Mouse (Mus musculus): ENCODE measurements around the gene Rapgef1.
"Not testable (repeated sequence)": the region's sequence is repeated elsewhere in the genome, so short reads cannot be mapped to it uniquely, and the experiment has no call there.

The Rapgef1 gene

GRCm38 (mm10) chr2:29703104-29704081, 83.9 kb downstream of the Rapgef1 start:
- no peak for DNase-seq (ENCODE audit: low spot score)

GRCm38 (mm10) chr2:29705493-29705892, 86.0 kb downstream of the Rapgef1 start:
- DNase-seq (ENCODE audit: low spot score): no peak

GRCm38 (mm10) chr2:29706726-29707620, 87.5 kb downstream of the Rapgef1 start:
- no peak for DNase-seq (ENCODE audit: low spot score)

GRCm38 (mm10) chr2:29707731-29708130, 88.2 kb downstream of the Rapgef1 start:
- no peak for DNase-seq (ENCODE audit: low spot score)

GRCm38 (mm10) chr2:29708209-29708608, 88.7 kb downstream of the Rapgef1 start:
- DNase-seq (ENCODE audit: low spot score): not testable (repeated sequence)

- DNase-seq (ENCODE audit: low spot score): no peak
Measured at GRCm38 (mm10) chr2:29711038-29711437, 91.5 kb downstream of the Rapgef1 start.

DNA sequence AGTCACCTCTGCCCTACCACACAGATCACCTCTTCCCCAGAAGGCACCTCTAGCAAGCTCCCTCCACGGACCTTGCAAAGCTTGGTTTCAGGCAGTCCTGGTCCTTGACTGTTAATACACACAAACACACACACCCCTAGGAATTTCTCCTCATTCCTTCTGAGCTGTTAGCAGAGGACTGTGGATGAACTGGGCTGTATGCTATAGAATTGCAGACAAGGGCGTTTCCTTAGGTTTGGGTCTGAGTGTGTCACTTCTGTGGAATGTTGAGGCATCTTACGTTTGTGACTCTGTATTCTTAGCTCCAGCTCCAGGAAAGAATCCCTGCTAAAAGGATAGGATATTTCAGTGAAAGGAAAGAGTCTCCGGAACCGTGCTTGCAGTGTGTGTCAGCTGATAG, 92.4 kb downstream of the Rapgef1 start:
- DNase-seq (ENCODE audit: low spot score): no peak

- DNase-seq (ENCODE audit: low spot score): no peak
Measured at GRCm38 (mm10) chr2:29713501-29713900, 94.0 kb downstream of the Rapgef1 start.

DNA sequence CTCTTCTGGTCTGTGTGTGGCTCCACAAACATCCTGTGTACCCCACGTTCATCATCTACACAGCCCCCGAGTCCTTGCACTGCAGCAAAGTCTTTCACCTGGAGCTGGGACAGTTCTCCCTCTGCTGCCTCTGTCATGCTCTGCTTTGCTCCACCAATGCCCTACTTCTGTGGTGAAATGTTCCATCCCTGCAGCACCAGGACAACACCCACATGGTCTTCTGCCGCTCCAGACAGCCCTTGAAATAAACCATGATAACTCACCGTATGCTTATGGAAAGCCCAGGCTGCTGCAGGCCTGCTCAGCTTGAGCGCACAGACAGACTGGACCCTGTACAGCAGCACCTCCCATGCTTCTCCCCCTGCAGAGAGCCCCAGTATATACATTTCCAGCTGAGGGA, 94.6 kb downstream of the Rapgef1 start:
- no peak for DNase-seq (ENCODE audit: low spot score)

GRCm38 (mm10) chr2:29716143-29716542, 96.6 kb downstream of the Rapgef1 start:
- no peak for DNase-seq (ENCODE audit: low spot score)

- DNase-seq (ENCODE audit: low spot score): no peak
Measured at GRCm38 (mm10) chr2:29716691-29717090, 97.2 kb downstream of the Rapgef1 start.

DNA sequence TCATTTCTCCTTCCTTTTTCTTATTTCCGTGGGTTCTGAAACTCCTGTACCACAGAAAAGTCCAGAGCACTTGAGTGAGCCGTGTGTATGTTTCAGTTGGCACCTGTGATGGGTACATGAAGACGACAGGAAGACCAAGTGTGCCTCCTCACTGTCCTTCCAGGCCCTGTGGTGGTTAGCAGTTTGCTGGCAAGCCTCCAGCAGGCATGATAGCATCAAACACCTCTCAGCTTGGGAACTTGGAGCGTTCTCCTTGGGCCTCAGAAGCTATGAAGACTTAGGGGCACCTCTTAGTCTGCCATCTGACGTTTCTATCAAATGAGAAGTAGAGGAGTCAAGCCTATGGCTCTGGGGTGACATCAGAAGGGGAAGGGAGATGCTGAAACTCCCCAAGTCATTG, 99.1 kb downstream of the Rapgef1 start:
- no peak for DNase-seq (ENCODE audit: low spot score)

DNA sequence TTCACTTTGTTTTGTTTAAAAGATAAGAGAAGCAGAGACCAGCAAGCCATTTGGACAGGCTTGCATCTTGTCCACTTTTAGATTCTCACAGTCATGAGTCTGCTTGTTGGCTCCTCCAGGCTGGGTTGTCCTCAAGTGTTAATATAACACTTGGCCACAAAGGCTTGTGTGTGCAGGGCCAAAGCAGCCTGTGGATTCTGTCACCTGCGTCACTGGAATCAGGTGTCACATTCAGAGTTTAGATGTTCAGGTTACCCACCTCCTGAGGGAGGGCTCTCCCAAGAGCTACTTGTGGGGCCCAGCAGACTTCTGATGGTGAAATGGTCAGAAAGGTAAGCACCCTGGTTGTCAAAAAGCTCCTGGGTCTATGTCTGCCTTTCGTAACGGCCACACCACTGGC, 103.6 kb downstream of the Rapgef1 start:
- DNase-seq (ENCODE audit: low spot score): no peak

DNA sequence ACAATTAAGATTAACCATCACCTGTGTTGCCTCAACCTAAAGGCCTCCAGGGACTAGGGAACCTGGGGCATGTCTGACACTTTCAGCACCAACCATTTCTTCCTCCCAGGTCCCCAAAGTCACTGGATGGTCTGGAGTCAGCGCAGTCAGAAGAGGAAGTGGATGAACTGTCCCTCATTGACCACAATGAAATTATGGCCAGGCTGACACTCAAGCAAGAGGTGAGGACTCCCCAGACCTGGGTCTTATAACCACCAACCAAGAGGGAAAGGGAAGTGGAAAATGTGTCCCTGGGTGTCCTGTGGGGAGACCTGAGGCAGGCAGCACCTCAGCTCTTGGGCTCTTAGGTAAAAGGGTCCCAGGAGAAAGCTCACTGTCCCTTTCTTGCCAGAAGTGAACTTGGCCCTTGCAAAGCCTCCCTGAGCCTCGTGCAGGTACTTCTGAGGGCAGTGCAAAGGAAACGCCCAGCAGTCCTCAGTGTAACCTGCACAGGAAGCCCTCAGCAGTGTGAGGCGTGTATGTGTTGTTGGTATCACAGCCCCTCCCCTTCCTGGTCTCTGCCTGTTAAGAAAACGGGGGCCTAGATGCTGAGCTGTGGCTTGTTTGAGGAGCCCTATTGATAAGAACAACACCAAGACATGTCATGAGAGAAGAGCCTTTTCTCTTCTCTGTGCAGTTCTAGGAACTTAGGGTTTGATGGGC, 105.3 kb downstream of the Rapgef1 start:
- DNase-seq (ENCODE audit: low spot score): peak; percentile 63

- no peak for DNase-seq (ENCODE audit: low spot score)
Measured at GRCm38 (mm10) chr2:29729500-29729899, 110.0 kb downstream of the Rapgef1 start.

- no peak for DNase-seq (ENCODE audit: low spot score)
Measured at GRCm38 (mm10) chr2:29731545-29731944, 112.0 kb downstream of the Rapgef1 start.

DNA sequence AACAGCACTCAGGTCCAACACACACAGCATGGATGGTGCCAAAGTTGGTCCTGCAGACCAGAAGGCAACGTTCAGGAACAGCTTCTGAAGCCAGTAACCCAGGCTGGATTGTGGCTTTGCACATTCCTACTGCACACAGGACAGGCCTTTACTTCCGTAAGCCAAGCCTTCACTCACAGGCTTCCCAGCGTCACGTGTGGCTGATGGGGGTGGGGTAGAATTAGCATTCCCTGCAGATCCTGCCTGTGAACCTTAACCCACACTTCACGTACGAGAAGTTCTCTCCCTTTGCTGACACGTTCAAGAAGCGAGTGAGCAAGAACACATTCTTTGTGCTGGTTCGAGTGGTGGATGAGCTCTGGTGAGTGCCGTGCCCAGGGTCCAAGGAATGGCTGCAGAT, 113.0 kb downstream of the Rapgef1 start:
- no peak for DNase-seq (ENCODE audit: low spot score)

GRCm38 (mm10) chr2:29733348-29733747, 113.8 kb downstream of the Rapgef1 start:
- DNase-seq (ENCODE audit: low spot score): no peak

- no peak for DNase-seq (ENCODE audit: low spot score)
Measured at GRCm38 (mm10) chr2:29735708-29736107, 116.2 kb downstream of the Rapgef1 start.

- no peak for DNase-seq (ENCODE audit: low spot score)
Measured at GRCm38 (mm10) chr2:29737209-29737925, 117.8 kb downstream of the Rapgef1 start.

DNA sequence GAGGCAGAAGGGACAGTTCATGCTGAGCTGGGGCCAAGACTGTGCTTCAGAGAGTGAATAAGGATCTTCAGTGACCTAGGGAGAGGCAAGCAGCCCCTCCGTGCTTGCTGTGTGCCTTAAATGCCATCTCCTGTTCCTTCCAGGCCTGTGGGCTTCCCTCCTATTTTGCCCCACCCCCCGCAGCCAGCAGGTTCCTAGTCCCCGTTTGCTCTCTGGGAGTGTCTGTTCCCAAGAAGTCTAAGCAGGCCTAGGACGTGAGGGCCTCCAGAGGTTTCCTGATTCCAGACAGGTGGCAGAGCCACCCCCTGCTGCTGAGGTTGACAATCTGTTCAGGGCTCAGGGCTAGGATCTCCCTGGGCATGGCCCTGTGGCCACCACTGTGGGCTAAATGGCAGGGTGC, 119.3 kb downstream of the Rapgef1 start:
- no peak for DNase-seq (ENCODE audit: low spot score)

Measured in T-cell, adult 2 months (primary cell).